Mouse (Mus musculus) adipose tissue, adult 10 weeks (tissue): ENCODE results near the gene Onecut1. TPM values are rescaled to one million over a fixed set of nuclear protein-coding genes. Genes with fewer than 3 reads are reported as not detected.

ENCODE experiments used
- polyA plus RNA-seq: library from polyadenylated mRNA; stranded (reverse); fragments of 350-450 nt; fragmentation: Illumina TruSeq; extraction: RNeasy Lipid Tissue Mini Kit (QIAGEN cat#74804); gene quantifications from one replicate; pipeline ENCODE4 v1.2.3, GENCODE M21; 2014; ENCODE audit warnings: low read depth, low replicate concordance

Onecut1 gene
- polyA plus RNA-seq, result not detected

GRCm38 (mm10) chr9:74861561-74861980 lies at the start of gene Onecut1:
Gene Onecut1, plus strand, starts transcription at chr9:74861921.

Other genes starting within 250 kb of the Onecut1 start
- gene Fam214a, start 91.0 kb downstream of the Onecut1 start, polyA plus RNA-seq, result 30.1 TPM
- 131 TPM for gene Arpp19, start 175.7 kb downstream of the Onecut1 start, polyA plus RNA-seq
- 12.1 TPM for gene Myo5a, start 209.1 kb downstream of the Onecut1 start, polyA plus RNA-seq